Mouse (Mus musculus) liver, embryonic 11.5 days (tissue): Measurements from ENCODE around the gene Zfp784. TPM values are rescaled to one million over a fixed set of nuclear protein-coding genes. Genes with fewer than 3 reads are reported as not detected.
A peak's percentile ranks its signal among the peaks of the same experiment; 100 is the strongest.

Source experiments
- ATAC-seq: fragments of 200-750 bp; cut with Nextera tagmentation; replicated peaks from 2 replicates; pipeline ENCODE4 v1.8.0; 2017; ENCODE audit warnings: moderate number of reproducible peaks, mild to moderate bottlenecking, moderate TSS enrichment, moderate library complexity; ENCODE audit not compliant: low FRiP score
- DNase-seq: peaks from one replicate; pipeline ENCODE4 v3.0.0-alpha.2; 2017; ENCODE audit warnings: low spot score
- H3K27ac ChIP-seq: fragments of 300-500 bp; sonication (generic); 2 replicates; pipeline ENCODE4 v1.5.1; 2014; ENCODE audit warnings: mild to moderate bottlenecking, low read depth, low read length, control low read depth
- H3K27me3 ChIP-seq: fragments of 300-500 bp; sonication (generic); replicated peaks from 2 replicates; pipeline ENCODE4 v1.6.1; 2014; ENCODE audit warnings: low read length, mixed read lengths; ENCODE audit not compliant: control insufficient read depth, insufficient read depth
- H3K36me3 ChIP-seq: fragments of 300-500 bp; sonication (generic); 2 replicates; pipeline ENCODE4 v1.6.1; 2014; ENCODE audit warnings: mild to moderate bottlenecking, low read length, moderate library complexity, mixed read lengths; ENCODE audit not compliant: control insufficient read depth, insufficient read depth
- H3K4me1 ChIP-seq: fragments of 300-500 bp; sonication (generic); replicated peaks from 2 replicates; pipeline ENCODE4 v1.6.1; 2014; ENCODE audit warnings: low read length, mixed read lengths; ENCODE audit not compliant: control insufficient read depth, insufficient read depth
- H3K4me2 ChIP-seq: fragments of 300-500 bp; sonication (generic); 2 replicates; pipeline ENCODE4 v1.6.1; 2014; ENCODE audit warnings: mild to moderate bottlenecking, control low read depth, moderate library complexity
- H3K4me3 ChIP-seq: fragments of 300-500 bp; sonication (generic); 2 replicates; pipeline ENCODE4 v1.5.1; 2014; ENCODE audit warnings: low read depth, low read length, control low read depth
- H3K9ac ChIP-seq: fragments of 300-500 bp; sonication (generic); 2 replicates; pipeline ENCODE4 v1.6.1; 2014; ENCODE audit warnings: low read depth, low read length, control low read depth
- H3K9me3 ChIP-seq: fragments of 300-500 bp; sonication (generic); 2 replicates; pipeline ENCODE4 v1.6.1; 2016; ENCODE audit warnings: low read length, inconsistent platforms, mixed read lengths; ENCODE audit not compliant: control insufficient read depth
- WGBS: fragments of 180-500 bp; shearing (Covaris S2); extraction: QIAGEN DNeasy Blood & Tissue Kit; methylation state at CpG from one replicate; pipeline ENCODE4 v1.1.7; 2014; 5-methylcytosine and 5-hydroxymethylcytosine counted together
- polyA plus RNA-seq: library from polyadenylated mRNA; unstranded; fragments of >200 nt; fragmentation: Nextera tagmentation; extraction: Ambion mirVana; gene quantifications from 2 replicates; pipeline ENCODE4 v1.2.1, GENCODE M21; 2014

Gene Zfp784
- polyA plus RNA-seq, 1 experiment from 2014 or later, result 2.4 TPM

DNA sequence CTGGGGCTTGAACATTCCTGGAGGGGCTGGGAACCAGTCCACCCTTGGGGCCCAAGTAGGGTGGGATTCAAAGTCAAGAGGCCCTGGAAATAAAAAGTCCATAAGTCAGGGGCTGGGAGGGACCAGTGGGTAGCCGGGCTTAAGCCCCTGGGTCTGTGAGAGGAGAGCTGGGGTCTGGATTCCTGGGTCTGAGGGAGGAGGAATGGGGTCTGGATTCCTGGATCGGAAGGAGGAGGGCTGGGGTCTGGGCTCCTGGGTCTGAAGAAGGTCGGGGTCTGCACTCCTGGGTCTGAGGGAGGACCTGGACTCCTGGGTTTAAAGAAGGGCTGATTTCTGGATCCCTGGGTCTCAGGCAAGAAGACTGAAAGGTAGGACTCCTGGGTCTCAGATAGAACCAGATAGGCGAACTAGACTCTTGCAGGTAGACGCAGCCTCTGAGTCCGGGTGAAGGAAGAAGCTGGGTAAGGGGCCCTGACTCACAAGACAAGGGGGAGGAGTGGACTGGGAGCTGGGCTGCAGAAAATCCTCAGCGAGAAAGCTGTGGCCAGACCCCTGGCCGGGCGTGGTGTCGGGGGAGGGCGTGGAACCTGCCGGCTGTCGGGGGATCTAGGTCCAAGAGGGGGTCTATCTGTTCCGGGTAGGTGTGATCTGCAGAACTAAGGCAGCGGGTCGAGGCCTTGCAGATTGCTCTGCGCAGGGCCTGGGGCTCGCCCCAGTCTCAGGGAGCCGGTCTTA is 42.8 kb downstream of the Zfp784 start:
- Histone ChIP-seq H3K27ac (no peak overlapping the region), H3K36me3 (peaks cover 5% of the 10 kb centered on the region; the same call in 1 of the 2 replicates), H3K4me3 (peak overlapping the region; percentile 57), H3K4me1 (peaks cover 5% of the 10 kb centered on the region; the same call in 1 of the 2 replicates), H3K9me3 (no peaks in the 10 kb centered on the region), H3K27me3 (peaks cover 46% of the 10 kb centered on the region), H3K4me2 (peak overlapping the region; percentile 65), H3K9ac (peak overlapping the region; percentile 57)
- no peak for DNase-seq
- 8% methylated on average over 19 of the region's 19 CpGs for WGBS
- peak; percentile 22; the same call in 1 of the 2 replicates for ATAC-seq

DNA sequence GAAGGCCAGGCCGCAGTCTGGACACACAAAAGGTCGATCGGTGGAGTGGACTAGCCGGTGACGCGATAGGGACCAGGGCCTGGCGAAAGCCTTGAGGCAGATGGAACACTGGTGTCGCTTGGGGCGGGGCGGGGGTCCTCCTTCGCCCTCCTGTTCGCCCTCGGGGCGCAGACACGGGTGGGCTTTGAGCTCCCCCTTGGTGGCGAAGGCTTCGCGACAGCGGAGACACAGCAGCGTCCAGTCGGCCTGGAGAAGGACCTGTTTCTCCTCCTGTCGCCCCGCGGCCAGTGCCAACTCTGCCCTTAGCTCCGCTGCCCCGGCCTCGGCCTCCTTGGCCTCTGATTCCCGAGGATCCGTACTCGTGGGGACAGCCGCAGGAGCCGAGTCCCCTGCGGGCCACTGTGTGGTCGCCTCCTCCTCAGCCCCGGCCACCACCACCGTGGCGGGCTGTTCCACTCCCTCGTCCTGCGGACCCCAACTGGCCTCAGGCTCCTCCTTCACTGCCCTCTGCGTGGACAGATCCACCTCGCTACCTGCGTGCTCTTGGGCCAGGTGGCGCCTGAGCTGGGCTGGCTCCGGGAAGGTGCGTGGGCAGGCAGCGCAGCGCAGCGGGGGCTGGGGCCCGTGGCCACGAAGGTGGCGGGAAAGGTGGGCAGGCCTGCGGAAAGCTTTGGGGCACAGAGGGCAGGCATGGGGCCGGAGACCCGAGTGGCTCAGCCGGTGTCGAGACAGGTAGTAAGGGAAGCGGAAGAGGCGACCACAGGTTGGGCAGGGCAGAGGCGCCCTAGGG is 44.1 kb downstream of the Zfp784 start:
- Histone ChIP-seq H3K9me3 (no peaks in the 10 kb centered on the region), H3K4me3 (no peak overlapping the region), H3K36me3 (peaks cover 5% of the 10 kb centered on the region; the same call in 1 of the 2 replicates), H3K4me1 (peaks cover 5% of the 10 kb centered on the region; the same call in 1 of the 2 replicates), H3K4me2 (peak overlapping the region; percentile 31), H3K27ac (no peak overlapping the region), H3K27me3 (peaks cover 46% of the 10 kb centered on the region), H3K9ac (no peak overlapping the region)
- no peak for DNase-seq
- ATAC-seq, result no peak
- 40% methylated on average over 59 of the region's 59 CpGs for WGBS

DNA sequence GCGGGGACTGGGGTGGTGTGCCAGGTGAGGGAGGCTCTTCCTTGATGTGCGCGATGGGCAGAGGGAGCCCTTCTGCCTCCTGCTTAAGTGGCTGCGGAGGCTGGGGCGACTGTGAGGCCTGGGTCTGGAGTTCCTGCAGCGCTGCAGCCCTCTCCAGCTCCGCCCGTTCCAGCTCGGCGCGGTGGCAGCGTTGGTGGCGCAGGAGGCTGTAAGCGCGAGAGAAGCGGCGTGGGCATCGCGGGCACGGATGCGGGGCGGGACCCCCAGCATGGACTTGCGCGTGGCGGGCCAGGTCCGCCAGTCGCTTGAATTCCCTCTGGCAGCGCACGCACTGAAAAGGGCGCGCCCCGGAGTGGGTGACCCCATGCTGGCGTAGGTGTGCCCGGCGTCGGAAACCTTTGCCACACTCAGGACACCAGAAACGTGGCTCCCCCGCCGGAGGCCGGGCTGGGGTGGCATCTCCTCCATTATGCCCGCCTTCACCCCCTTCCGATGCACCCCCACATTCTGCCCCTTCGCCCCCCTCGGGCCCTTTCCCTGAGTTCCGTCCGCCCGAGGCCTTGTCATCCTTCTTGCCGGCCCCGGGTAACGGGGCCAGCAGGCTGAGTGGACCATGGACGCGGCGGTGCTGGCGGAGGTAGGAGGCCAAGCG is 44.8 kb downstream of the Zfp784 start:
- ATAC-seq (no peak), DNase-seq (no peak)
- H3K4me3 ChIP-seq, result no peak overlapping the region
- peaks cover 5% of the 10 kb centered on the region; the same call in 1 of the 2 replicates for H3K4me1 ChIP-seq
- H3K27ac ChIP-seq, result no peak overlapping the region
- H3K4me2 ChIP-seq, result no peak overlapping the region; the same call in 1 of the 2 replicates
- WGBS, result 33% methylated on average over 55 of the region's 55 CpGs
- H3K9me3 ChIP-seq, result no peaks in the 10 kb centered on the region
- peaks cover 5% of the 10 kb centered on the region; the same call in 1 of the 2 replicates for H3K36me3 ChIP-seq
- H3K9ac ChIP-seq, result no peak overlapping the region
- H3K27me3 ChIP-seq, result peaks cover 46% of the 10 kb centered on the region

DNA sequence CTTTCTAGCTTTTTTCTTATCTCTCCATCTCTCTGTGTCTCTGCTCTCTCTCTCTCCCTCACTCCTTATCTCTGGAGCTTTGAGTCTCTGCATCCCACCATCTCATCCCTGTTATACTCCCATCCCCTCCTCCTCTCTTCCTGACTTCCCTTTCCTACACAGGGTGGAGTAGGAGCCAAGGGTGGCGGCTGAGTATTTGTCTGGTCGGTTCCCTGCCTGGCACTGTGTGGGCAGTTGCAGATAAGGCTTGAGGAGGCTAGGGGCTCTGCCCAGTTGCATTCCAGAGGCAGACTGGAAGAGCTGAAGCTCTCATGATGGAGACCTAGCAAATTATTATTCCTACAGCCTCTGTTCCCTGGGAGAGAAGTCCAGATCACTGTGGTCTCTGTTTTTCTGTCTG is 50.0 kb downstream of the Zfp784 start:
- Histone ChIP-seq H3K9me3 (no peaks in the 10 kb centered on the region), H3K36me3 (peaks cover 4% of the 10 kb centered on the region; the same call in 1 of the 2 replicates), H3K4me3 (no peak overlapping the region), H3K9ac (no peak overlapping the region), H3K27me3 (peaks cover 15% of the 10 kb centered on the region), H3K4me1 (no peaks in the 10 kb centered on the region), H3K27ac (no peak overlapping the region), H3K4me2 (no peak overlapping the region)
- ATAC-seq (no peak), DNase-seq (no peak)
- 47% methylated on average over 2 of the region's 2 CpGs for WGBS

Other genes starting within 250 kb of the Zfp784 start
- gene Tmem238, start 248.8 kb downstream of the Zfp784 start, polyA plus RNA-seq, result 12.2 and 12.4 TPM in 2 replicates
- gene Rpl28, start 245.6 kb downstream of the Zfp784 start, polyA plus RNA-seq, result 218 and 238 TPM in 2 replicates
- 367 and 402 TPM in 2 replicates for gene Ube2s, start 225.9 kb downstream of the Zfp784 start, polyA plus RNA-seq
- 0.03 and 0.11 TPM in 2 replicates for gene Shisa7, start 193.8 kb downstream of the Zfp784 start, polyA plus RNA-seq
- gene Isoc2b, start 168.2 kb downstream of the Zfp784 start, polyA plus RNA-seq, result 5.2 and 5.3 TPM in 2 replicates
- 1.3 and 1.4 TPM in 2 replicates for gene Isoc2a, start 161.3 kb downstream of the Zfp784 start, polyA plus RNA-seq
- gene Gm36210, start 131.9 kb downstream of the Zfp784 start, polyA plus RNA-seq, result 0.22 TPM in 1 of 2 replicates, not detected in the other
- 3.3 and 3.5 TPM in 2 replicates for gene Zfp628, start 123.2 kb downstream of the Zfp784 start, polyA plus RNA-seq
- 1.4 and 1.5 TPM in 2 replicates for gene Nat14, start 116.4 kb downstream of the Zfp784 start, polyA plus RNA-seq
- 0.70 and 0.82 TPM in 2 replicates for gene Ssc5d, start 112.7 kb downstream of the Zfp784 start, polyA plus RNA-seq
- 0.22 TPM in 1 of 2 replicates, not detected in the other for gene Sbk2, start 74.0 kb downstream of the Zfp784 start, polyA plus RNA-seq
- not detected in 2 replicates for gene Sbk3, start 67.3 kb downstream of the Zfp784 start, polyA plus RNA-seq
- gene Zfp579, start 42.3 kb downstream of the Zfp784 start, polyA plus RNA-seq, result 13.7 and 16.8 TPM in 2 replicates
- 13.9 and 14.0 TPM in 2 replicates for gene Zfp524, start 24.0 kb downstream of the Zfp784 start, polyA plus RNA-seq
- 37.1 and 40.8 TPM in 2 replicates for gene Fiz1, start 23.7 kb downstream of the Zfp784 start, polyA plus RNA-seq
- 1.8 and 3.3 TPM in 2 replicates for gene Gm44973, start 22.9 kb downstream of the Zfp784 start, polyA plus RNA-seq
- gene Zfp865, start 18.1 kb downstream of the Zfp784 start, polyA plus RNA-seq, result 3.5 and 4.5 TPM in 2 replicates
- gene Ccdc106, start 17.9 kb downstream of the Zfp784 start, polyA plus RNA-seq, result 4.1 and 5.2 TPM in 2 replicates
- 0.22 TPM in 1 of 2 replicates, not detected in the other for gene 4632433K11Rik, start 4.3 kb downstream of the Zfp784 start, polyA plus RNA-seq
- 11.5 and 14.1 TPM in 2 replicates for gene Zfp580, start 13.1 kb upstream of the Zfp784 start, polyA plus RNA-seq
- gene U2af2, start 23.7 kb upstream of the Zfp784 start, polyA plus RNA-seq, result 169 TPM in 2 replicates
- gene Epn1, start 41.8 kb upstream of the Zfp784 start, polyA plus RNA-seq, result 82.9 and 88.9 TPM in 2 replicates
- not detected in 2 replicates for gene Rfpl4, start 78.5 kb upstream of the Zfp784 start, polyA plus RNA-seq
- gene Rasl2-9, start 87.5 kb upstream of the Zfp784 start, polyA plus RNA-seq, result 0.26 and 0.66 TPM in 2 replicates
- not detected in 2 replicates for gene Vmn1r55, start 111.2 kb upstream of the Zfp784 start, polyA plus RNA-seq
- not detected in 2 replicates for gene Vmn1r56, start 158.3 kb upstream of the Zfp784 start, polyA plus RNA-seq
- gene Vmn1r57, start 180.0 kb upstream of the Zfp784 start, polyA plus RNA-seq, result not detected in 2 replicates